Mouse (Mus musculus): Measurements from ENCODE around the gene Efna5.

GRCm38 (mm10) chr17:62603604-62604003, 277.5 kb downstream of the Efna5 start:
- TF ChIP-seq CTCF (IDR thresholded peaks at IDR 0.05; ENCODE audit: low read depth, low read length), result no peak
- no peak for TF ChIP-seq GATA1 (IDR thresholded peaks at IDR 0.05; ENCODE audit: borderline replicate concordance, low read length)
- TF ChIP-seq POLR2AphosphoS5 (IDR thresholded peaks at IDR 0.05; ENCODE audit: insufficient replicate concordance, low read depth, low read length), result no peak
- TF ChIP-seq GATA2 (IDR thresholded peaks at IDR 0.05; ENCODE audit: borderline replicate concordance, low read depth, low read length), result no peak
- no peak for TF ChIP-seq TAL1 (conservative IDR thresholded peaks at IDR 0.05; ENCODE audit: low read depth, low read length)
